Mouse (Mus musculus) heart, adult 2 months (tissue): ENCODE results near the gene Gm42906.

Source experiments
- CTCF ChIP-seq: fragments of 200-600 bp; IDR thresholded peaks from 2 replicates; pipeline ENCODE4 v1.8.1; 2022; ENCODE audit warnings: antibody characterized with exemption, mild to moderate bottlenecking, moderate library complexity
- EP300 ChIP-seq: fragments of 200-500 bp; IDR thresholded peaks from 2 replicates; pipeline ENCODE4 v1.6.1; 2011; ENCODE audit warnings: low read depth, low read length, control low read depth; ENCODE audit not compliant: insufficient read depth
- POLR2A ChIP-seq: fragments of 200-500 bp; IDR thresholded peaks from 2 replicates; pipeline ENCODE4 v1.6.1; 2011; ENCODE audit warnings: mild to moderate bottlenecking, low read depth, low read length, control low read depth; ENCODE audit not compliant: insufficient read depth

DNA sequence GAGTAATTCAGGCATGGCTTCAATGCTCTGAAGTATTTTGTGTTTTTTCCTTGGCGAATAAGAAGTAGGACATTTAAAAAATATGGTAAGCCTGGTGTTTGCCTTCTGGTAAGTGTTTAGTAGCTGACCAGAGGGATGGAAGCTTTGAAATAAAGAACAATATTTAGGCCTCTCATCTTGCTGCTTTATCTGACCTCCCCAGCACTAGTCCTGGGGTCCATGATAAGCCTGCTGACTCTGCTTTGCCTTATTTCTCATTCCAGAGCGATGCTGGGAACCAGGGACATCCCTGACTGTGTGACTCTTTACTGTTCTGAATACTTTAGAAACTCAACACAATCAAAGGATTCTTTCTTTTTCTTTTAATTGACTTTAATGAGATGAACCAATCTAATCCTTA lies 9.4 kb downstream of the Gm42906 start:
- TF ChIP-seq EP300 (no peak), CTCF (no peak), POLR2A (no peak)
